Mouse (Mus musculus): ENCODE results near the gene Ddx5.
"Not testable (repeated sequence)": the region's sequence is repeated elsewhere in the genome, so short reads cannot be mapped to it uniquely, and the experiment has no call there.

The Ddx5 gene

GRCm38 (mm10) chr11:106788026-106788774 lies 785 bp downstream of the Ddx5 start:
- peak; percentile 100 for DNase-seq

GRCm38 (mm10) chr11:106787131-106788025 lies 1.6 kb downstream of the Ddx5 start:
- peak; percentile 95 for DNase-seq

- DNase-seq: no peak
These were observed 3.9 kb downstream of the Ddx5 start for GRCm38 (mm10) chr11:106785043-106785442.

GRCm38 (mm10) chr11:106784476-106784875 lies 4.5 kb downstream of the Ddx5 start:
- no peak for DNase-seq

GRCm38 (mm10) chr11:106782841-106783764 lies 5.9 kb downstream of the Ddx5 start:
- no peak for DNase-seq

GRCm38 (mm10) chr11:106782271-106782670 lies 6.7 kb downstream of the Ddx5 start:
- DNase-seq: not testable (repeated sequence)

- no peak for DNase-seq
These were observed 8.3 kb downstream of the Ddx5 start for GRCm38 (mm10) chr11:106780590-106781220.

- no peak for DNase-seq
These were observed 8.9 kb downstream of the Ddx5 start for GRCm38 (mm10) chr11:106780089-106780425.

GRCm38 (mm10) chr11:106779388-106780088 lies 9.4 kb downstream of the Ddx5 start, which contains the start of gene Polg2:
Polg2 (minus strand) TSS chr11:106779537.
- peak; percentile 90 for DNase-seq

- DNase-seq: no peak
These were observed 10.2 kb downstream of the Ddx5 start for GRCm38 (mm10) chr11:106778589-106779387.

- DNase-seq: no peak
These were observed 10.9 kb downstream of the Ddx5 start for GRCm38 (mm10) chr11:106778132-106778531.

- no peak for DNase-seq
These were observed 11.6 kb downstream of the Ddx5 start for GRCm38 (mm10) chr11:106777395-106777794.

- peak; percentile 35 for DNase-seq
These were observed 12.0 kb downstream of the Ddx5 start for GRCm38 (mm10) chr11:106776960-106777359.

- DNase-seq: no peak
These were observed 15.9 kb downstream of the Ddx5 start for GRCm38 (mm10) chr11:106773061-106773460.

GRCm38 (mm10) chr11:106770195-106770974 lies 18.6 kb downstream of the Ddx5 start:
- DNase-seq: no peak

GRCm38 (mm10) chr11:106767516-106767915 lies 21.5 kb downstream of the Ddx5 start:
- no peak for DNase-seq

- DNase-seq: no peak
These were observed 22.3 kb downstream of the Ddx5 start for GRCm38 (mm10) chr11:106766611-106767162.

- no peak for DNase-seq
These were observed 26.2 kb downstream of the Ddx5 start for GRCm38 (mm10) chr11:106762800-106763185.

- peak; percentile 23 for DNase-seq
These were observed 26.7 kb downstream of the Ddx5 start for GRCm38 (mm10) chr11:106762139-106762799.
